Mouse (Mus musculus): ENCODE measurements around the gene Ccdc33.

Gene Ccdc33

DNA sequence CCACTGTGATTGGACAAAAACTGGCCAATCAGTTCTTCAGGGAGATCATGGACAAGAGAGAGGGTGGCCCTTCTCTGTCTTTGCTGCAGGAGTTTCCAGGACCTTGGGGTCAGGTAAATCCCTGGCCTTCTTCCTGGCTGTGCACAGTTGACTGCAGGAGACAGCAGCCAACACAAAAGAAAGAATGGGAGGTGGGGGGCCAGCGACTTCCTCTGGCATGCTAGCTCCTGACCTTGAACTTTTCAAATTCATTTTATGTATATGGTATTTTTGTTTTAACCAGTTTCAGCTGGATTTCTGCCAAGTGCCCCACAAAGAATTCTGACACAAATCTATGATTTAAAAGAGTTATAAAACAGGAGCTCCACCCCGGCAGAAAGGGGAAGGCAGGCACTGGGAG, 115.4 kb downstream of the Ccdc33 start:
- TF ChIP-seq GATA4 (IDR thresholded peaks at IDR 0.05; ENCODE audit: insufficient replicate concordance, low read length): no peak

DNA sequence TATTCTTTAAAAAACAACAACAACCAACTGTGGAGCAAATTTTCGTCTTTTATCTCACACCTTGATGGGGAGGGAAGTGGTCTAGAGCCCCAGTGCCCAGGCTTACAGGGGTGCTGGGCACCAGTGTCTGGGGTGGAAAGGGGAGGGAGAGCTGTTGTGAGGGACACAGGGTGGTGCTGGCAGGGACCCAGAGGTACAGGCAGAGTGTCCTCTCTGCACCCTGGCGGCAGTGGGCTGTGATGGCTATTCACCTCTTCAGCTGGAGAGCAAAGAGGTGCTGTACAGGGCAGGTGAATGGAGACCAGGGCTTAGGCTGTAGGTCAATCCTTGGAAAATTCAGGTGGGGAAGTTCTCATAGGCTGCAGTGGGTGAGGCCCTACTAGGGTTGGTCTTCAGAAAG, 118.9 kb downstream of the Ccdc33 start:
- no peak for TF ChIP-seq GATA4 (IDR thresholded peaks at IDR 0.05; ENCODE audit: insufficient replicate concordance, low read length)

DNA sequence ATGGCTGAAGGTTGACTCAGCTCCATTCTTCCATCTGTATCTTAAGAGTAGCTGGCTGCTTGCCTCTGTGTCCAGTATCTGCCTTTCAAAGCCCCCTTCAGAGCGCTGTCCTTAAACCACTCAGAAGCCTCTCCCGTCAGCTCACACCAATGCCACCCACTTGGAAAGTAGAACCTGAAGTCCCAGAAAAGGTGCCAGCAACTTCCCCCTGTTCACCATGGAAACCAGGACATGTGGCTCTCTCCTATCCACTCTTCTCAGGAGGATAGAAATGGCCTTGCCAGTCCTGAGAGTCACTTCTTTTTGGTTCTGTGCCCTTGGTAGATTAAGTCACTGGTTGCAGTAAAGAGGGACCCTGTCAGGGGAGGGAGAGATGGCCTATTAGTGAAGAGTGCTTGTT, 119.9 kb downstream of the Ccdc33 start:
- no peak for TF ChIP-seq GATA4 (IDR thresholded peaks at IDR 0.05; ENCODE audit: insufficient replicate concordance, low read length)

DNA sequence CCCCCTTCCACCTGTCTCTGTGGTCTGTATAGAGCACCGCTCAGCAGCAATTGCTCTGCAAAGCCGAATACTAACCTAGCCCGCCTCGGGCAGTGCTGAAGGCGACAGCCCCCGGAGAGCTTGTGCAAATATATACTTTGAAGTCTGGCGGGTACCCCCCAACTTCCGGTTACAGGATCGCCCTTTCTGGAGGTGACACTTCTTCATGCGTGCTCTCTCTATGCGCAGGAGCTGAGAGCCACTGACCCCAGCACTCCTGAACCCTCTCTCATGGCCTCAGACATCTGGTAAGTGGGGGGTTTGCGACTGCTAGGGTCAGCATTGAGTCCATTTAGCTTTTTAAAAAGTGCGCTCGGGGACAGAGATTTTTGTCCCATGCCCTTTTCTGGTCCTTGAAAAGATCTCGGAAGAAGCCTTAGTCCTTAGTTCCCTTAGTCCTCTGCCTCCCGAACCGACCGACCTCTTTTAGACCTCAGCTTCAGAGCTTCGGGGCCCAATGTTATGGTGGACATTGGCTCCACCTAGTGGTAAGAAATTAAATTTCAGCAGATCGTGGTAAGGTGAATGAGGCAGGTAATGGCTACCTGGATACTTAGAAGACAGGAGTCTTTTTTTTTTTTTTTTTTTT, 120.5 kb downstream of the Ccdc33 start:
- TF ChIP-seq GATA4 (IDR thresholded peaks at IDR 0.05; ENCODE audit: insufficient replicate concordance, low read length): no peak

DNA sequence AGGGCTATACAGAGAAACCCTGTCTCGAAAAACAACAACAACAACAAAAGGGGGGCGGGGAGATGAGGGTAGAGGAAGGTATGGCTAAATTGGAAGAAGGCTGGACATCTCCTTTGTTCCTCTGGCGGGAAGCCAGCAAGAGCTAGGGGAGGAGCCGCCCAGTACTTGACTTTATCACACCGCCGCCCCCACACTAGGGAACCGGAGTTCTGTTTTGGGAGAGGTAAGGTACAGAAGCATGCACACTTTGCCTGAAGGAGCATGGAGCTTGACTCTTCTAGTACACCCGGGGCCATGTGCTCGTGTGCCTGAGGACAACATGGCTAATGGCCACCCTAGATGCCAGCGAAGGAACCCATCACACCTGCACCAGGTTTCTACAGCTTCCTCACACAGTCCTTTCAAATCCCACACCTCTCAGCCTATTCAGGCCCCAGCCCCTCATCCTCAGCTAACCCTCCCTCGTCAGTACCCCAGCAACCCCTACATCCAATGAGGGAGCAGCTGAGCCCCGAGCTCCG, 121.1 kb downstream of the Ccdc33 start:
- no peak for TF ChIP-seq GATA4 (IDR thresholded peaks at IDR 0.05; ENCODE audit: insufficient replicate concordance, low read length)

DNA sequence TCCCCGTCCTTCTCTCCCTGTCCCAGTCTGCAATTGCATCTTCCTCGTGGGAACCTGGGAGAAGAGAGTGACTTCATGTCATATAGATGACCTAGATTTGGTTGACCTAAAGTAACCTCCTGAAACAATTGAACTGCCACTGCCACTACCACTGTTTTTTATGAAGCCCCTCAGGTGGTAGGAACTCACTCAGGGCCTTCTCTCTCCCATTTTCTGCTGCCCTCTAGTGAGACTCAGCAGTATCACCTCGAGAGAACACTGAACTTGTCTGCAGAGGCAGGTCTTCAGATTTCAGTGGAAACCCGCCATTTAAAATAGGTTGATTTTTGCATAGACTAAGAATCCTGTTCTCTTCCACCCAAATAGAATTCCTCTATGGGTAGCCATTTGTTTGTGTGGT, 123.3 kb downstream of the Ccdc33 start:
- TF ChIP-seq GATA4 (IDR thresholded peaks at IDR 0.05; ENCODE audit: insufficient replicate concordance, low read length): no peak

DNA sequence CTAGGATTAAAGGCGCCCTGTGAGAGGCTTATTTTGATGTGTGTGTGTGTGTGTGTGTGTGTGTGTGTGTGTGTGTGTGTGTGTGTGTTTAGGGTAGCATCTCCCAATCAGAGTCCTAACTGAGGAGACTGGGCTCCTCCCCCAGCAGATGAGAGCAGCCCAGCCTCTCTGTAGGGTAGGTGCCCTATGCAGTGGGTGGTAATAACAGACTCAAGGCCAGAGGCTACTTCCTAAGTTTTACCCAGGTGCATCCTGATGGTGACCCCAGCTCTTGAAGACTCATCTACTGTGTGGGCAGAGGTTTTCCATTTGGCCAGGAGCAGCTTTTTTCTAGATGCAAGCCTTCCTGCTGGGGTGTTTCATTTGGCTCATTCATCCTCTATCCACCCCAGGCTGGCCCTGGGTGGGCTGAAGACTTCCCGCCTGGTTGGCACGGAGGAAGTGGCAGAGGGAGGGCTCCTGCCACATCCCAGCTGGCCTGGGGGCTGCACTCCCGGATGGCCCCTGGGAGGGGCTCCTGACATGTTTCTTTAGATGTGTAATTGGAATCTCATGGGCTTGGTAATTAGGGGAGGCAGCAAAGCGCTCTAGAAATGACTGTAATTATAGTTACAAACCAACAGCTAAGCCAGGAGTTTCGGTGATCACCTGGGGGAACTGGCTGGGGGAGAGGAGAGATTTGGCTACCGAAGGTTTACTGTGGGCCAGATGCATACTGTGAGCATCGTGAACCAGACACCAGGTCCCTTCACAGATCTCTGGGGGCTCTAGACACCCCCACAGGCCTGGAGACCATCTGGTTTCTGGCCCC, 125.6 kb downstream of the Ccdc33 start:
- no peak for TF ChIP-seq GATA4 (IDR thresholded peaks at IDR 0.05; ENCODE audit: insufficient replicate concordance, low read length)

DNA sequence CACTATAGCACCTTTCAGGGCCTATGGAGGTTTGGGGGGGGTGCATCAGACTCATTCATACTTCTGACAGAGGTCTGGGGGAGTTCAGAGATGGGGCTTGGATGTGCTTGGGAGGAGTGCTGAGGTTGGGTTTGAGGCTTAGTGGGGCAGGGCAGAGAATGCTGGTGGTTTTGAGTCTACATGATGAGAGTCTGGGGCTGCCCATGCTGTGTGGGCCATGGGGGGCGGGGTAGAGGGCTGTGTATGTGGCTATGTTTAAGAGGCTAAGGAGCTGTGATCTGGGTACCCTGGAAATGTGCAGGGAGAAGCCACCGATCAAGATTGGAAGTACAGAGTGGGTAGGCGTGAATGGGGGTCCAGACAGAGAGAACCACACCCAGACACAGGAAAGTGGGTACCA, 126.6 kb downstream of the Ccdc33 start:
- TF ChIP-seq GATA4 (IDR thresholded peaks at IDR 0.05; ENCODE audit: insufficient replicate concordance, low read length): no peak

DNA sequence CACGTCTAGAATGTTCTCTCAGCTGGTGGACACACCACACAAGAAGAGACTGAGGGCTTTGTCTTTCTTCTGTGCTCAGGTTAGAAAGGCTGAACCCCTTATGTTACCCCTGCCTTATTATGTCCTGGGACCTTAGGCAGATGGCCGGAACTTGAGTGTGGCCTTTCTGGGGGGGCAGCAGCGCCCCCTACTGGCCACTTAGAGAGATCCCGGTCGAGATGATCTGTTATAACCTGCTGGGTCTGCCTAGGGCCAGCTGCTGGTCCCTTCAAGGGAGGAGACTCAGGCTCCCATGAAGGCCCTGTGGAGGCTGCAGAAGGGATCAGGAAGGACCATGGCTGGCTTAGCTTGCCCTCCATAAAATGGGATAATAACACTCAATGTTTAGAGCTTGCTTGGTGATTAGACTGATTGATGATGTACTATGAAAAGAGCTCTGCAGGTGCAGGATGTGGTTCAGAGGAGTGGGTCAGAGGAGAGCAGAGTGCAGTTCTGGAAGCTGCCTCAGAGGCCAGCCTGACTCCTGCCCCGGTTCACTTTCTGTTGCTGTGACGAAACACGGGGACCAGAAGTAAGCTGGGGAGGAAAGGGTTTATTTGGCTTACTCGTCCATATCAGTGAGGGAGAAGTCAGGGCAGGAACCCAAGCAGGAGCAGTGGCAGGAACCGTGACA, 128.0 kb downstream of the Ccdc33 start:
- TF ChIP-seq GATA4 (IDR thresholded peaks at IDR 0.05; ENCODE audit: insufficient replicate concordance, low read length): no peak

DNA sequence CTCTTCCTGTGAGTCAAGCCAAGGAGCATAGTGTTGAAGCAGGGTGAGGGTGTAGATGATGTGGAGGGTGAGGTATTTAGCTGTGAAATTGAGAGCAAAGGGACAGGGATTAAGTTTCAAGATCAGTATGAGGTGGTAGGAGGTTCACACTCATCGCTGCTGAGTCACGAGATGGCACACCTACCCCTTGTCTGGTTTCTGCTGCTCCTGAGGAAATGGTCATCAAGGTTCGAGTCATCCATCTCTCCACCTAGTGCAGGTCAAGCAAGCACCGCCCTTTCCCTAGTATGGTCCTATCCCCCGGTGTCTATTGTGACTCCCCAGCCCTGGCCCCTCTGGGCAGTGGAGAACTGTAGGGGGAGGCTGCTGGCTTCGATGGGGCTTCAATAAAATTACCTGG, 129.3 kb downstream of the Ccdc33 start:
- no peak for TF ChIP-seq GATA4 (IDR thresholded peaks at IDR 0.05; ENCODE audit: insufficient replicate concordance, low read length)

DNA sequence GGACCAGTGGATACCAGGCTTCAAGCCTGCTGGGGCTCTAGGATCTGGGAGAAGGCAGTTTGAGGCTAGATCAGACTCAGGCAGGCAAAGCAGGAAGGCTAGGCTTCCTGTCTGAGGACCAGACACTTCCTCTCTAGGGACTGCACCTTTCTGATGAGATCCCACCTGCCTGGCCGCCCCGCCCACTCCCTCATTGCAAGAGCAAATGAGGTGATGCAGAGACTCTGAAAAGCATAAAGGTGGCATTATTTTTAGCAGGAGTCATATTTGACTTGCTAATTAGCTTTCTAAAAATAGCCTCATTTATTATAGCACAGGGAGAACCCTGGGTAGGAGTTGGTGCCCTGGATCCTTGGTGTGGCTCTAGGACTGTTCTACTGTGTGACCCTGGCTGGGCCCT, 130.5 kb downstream of the Ccdc33 start:
- no peak for TF ChIP-seq GATA4 (IDR thresholded peaks at IDR 0.05; ENCODE audit: insufficient replicate concordance, low read length)

DNA sequence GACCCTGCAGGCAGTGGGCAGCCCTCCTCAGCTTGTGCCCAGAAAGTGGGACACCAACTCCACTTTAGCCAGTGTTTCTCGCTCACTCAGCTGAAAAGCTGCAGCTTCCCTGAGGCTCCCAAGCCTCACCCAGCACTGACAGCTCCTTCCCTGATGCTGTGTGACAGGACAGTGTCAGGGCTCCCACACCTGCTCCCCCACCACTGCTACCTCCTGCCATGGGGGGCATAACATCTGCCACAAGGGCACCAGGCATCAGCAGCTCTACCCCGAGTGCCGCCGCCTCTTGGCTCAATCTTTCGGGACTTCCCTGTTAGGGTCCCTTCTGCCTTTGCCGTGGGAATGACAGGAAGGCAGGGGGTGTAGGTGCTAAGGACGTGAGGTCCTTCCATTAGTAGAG, 132.3 kb downstream of the Ccdc33 start:
- no peak for TF ChIP-seq GATA4 (IDR thresholded peaks at IDR 0.05; ENCODE audit: insufficient replicate concordance, low read length)

DNA sequence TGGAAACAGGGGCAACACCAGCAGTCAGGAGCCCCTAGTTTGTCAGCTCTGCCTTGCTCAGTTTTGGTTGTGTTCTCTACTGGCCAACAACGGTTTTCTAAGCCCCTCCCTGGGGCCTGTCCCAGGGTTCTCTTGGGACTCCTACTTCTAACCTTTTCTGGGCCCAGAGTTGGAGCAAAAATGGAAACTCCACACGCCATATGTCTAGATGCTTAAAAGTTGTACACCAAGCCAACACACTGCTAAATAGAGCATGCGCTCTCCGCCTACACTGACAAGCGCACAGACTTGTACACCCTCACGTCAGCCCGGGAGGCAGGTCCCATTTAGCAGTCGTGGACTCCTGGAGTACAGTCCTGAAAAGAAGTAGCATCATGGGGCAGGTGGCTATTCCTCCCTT, 133.3 kb downstream of the Ccdc33 start:
- no peak for TF ChIP-seq GATA4 (IDR thresholded peaks at IDR 0.05; ENCODE audit: insufficient replicate concordance, low read length)

DNA sequence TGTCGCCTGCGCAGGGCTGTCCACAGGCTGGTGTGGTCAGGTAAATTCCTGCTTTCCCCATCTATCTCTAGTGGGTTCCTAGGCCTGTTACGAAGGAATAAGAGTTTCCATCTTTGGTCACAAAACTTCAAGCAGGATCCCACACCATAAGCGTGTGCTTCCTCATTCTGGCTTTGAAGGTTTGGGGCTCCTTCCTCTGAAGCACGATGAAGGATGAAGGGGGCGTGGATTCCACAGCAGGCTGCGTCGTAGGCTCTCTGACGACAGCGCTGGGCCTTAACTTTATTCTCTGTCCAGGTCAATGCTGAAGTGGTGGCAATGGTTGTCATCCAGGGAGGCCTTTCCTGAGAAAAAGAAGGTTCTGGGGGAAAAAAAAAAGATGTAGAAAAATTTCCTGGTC, 138.1 kb downstream of the Ccdc33 start:
- no peak for TF ChIP-seq GATA4 (IDR thresholded peaks at IDR 0.05; ENCODE audit: insufficient replicate concordance, low read length)

DNA sequence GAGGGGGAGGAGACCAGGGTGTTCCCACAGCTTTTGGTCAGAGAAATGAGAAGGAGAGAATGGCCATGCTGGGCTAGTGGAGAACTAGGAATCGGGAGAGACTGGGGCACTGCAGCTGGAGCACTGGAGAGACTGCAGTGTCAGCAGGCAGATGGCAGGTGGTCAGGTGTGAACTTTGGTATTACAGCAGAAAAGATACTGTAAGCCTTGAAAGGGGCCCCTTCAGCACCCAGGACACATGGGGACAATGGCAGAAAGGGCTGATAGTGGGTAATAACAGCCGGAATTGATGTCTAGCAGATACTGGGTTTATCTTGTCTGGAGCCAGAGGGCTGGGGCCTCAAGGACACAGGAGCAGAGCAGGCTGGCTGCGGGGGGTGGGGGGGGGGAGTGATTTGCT, 139.8 kb downstream of the Ccdc33 start:
- TF ChIP-seq GATA4 (IDR thresholded peaks at IDR 0.05; ENCODE audit: insufficient replicate concordance, low read length): no peak

Data from liver, adult (tissue).